Mouse (Mus musculus): ENCODE measurements around the gene Pou2af1.

Gene Pou2af1

DNA sequence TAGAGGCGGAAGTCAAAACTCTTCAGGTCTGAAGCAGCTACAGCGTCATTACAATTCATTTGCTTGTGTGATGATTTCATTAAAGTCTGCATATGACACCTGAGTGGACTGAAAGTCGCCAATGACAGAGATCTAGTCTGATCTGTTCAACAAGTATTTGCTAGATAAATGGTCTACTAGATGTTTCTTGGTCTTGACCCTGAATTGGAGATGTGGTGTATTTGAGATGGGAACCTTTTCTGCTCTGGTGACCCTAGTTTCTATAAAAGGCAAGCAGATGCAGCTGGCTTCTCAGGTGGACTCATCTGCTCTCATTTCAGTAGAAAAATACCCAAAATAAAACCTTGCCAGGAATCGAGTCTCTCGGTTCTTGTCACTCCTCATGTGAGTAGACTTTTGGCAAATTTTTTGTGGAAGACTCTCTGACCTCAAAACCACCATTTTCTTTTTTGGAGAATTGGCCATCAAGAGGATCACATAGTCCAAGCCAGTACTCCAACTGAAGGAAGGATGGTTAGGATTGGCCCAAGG is 12.2 kb downstream of the Pou2af1 start:
- peak; percentile 52 for DNase-seq (ENCODE audit: low read depth, low spot score)

GRCm38 (mm10) chr9:51230701-51231389 is 17.3 kb downstream of the Pou2af1 start:
- DNase-seq (ENCODE audit: low read depth, low spot score): no peak

DNA sequence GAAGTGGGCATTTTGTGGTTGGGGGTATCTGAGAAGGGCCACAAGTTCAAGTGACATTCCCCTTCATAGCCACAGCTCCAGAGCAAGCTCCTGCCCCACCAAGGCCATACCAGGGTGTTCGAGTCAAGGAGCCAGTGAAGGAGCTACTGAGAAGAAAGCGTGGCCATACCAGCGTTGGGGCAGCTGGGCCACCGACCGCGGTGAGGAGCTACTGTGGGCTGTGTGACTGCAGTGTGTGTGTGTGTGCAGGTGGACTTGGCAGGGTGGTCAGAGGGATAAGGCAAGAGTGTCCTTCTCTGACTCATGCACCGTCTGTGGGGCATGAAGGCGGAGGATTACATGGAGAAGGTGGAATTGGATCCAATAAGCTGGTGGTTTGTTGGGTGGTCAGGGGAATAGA is 18.7 kb downstream of the Pou2af1 start:
- no peak for DNase-seq (ENCODE audit: low read depth, low spot score)

DNA sequence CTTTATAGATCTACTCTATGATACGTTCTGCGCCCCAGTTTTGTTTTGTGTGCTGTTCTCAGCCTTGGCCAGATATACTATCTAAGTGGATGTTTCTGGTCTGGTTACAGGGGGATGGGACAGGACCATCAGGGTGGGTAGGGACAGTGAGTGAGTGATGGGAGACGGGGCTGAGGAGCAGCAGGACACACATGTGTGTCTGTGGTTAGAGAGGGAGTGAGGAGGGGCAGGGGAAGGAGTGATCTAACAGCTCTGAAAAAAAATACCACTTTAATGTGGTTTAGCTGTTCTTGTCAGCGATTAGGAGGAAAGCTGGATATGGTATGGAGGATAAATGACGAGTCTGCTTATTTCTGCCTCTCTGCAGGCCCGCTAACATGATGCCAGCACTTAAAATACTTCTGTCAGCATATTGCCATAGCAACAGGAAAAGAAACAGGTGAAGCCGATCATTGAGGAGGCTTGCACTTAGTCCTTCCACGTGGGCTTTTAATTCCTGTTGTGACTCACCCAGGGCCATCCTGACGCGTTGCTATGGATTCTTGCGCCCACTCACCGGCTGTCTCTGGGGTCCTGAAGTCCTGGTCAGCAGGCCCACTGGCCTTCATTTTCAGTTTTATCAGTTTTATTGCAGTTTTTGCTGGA is 25.4 kb downstream of the Pou2af1 start:
- no peak for DNase-seq (ENCODE audit: low read depth, low spot score)

GRCm38 (mm10) chr9:51256780-51257502 is 43.4 kb downstream of the Pou2af1 start:
- DNase-seq (ENCODE audit: low read depth, low spot score): no peak

- DNase-seq (ENCODE audit: low read depth, low spot score): no peak
These were observed 44.9 kb downstream of the Pou2af1 start for GRCm38 (mm10) chr9:51258426-51258825.

GRCm38 (mm10) chr9:51268852-51269251 is 55.3 kb downstream of the Pou2af1 start:
- no peak for DNase-seq (ENCODE audit: low read depth, low spot score)

GRCm38 (mm10) chr9:51271073-51271472 is 57.6 kb downstream of the Pou2af1 start:
- DNase-seq (ENCODE audit: low read depth, low spot score): no peak

GRCm38 (mm10) chr9:51272102-51272501 is 58.6 kb downstream of the Pou2af1 start:
- no peak for DNase-seq (ENCODE audit: low read depth, low spot score)

- DNase-seq (ENCODE audit: low read depth, low spot score): no peak
These were observed 60.2 kb downstream of the Pou2af1 start for GRCm38 (mm10) chr9:51273581-51274154.

DNA sequence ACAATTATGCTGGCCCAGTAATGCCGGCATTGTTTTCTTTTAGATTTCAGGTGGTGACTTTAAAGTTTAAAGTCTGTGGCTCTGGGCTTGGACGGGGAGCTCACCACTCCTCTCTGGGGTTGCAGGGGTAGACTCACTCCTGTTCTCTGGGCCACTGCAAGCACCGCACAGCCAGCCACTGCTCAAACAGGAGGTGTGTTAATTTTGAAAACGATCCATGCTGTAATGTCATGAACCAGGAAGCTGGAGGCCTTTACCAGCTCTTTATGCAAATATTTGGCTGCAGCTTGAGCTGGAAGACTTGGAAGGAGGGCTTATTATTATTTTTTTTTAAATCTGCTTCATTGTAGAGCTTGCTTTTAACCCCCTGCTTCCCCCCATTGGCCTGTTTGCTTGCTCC is 61.2 kb downstream of the Pou2af1 start:
- no peak for DNase-seq (ENCODE audit: low read depth, low spot score)

- DNase-seq (ENCODE audit: low read depth, low spot score): no peak
These were observed 64.5 kb downstream of the Pou2af1 start for GRCm38 (mm10) chr9:51277834-51278498.

DNA sequence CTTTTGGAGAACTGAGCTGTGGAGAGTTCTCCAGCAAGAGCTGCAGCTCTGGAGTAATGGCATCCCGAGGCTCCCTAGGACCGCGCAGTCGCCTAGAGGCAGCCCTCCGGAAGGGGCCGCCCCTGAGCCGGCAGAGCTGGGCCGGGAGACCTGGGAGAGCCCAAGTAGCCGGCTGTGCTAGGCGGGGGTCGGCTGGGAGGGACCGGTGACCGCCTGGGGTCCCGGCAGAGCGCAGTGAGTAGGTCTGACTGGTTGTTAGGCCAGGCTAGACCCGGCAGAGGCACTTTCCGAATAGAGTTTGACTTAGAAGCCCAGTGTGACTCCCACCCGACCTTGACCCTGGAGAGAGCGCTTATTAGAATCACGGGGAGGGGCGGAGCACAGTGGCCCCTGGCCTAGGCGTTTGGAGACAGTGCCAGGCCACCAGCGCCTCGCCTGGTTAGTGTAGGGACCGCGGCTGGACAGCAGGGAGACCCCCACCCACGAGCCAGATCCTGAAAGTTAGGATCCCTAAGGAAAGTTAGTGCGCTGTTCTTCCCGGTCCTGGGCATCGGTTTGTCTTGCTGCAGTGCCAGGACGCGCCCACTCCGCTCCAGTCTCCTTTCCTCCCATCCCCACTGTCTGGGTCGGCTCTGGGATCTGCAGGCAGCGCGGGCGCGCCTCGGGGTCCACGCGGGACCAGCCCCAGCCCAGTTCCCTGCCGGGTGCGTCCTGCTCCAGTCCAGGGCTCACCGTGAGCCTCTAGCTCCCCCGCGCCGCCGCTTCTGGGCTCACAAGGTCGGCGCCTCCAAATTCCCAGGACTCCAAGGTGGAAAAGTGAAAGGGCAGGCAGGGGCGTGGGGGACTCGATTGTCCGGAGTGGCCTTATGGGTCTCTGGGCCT is 65.2 kb downstream of the Pou2af1 start, which contains the start of gene Colca2:
Colca2 (minus strand) TSS at position 70 of the 882 bp plus-strand sequence.
- no peak for DNase-seq (ENCODE audit: low read depth, low spot score)

GRCm38 (mm10) chr9:51286079-51286478 is 72.6 kb downstream of the Pou2af1 start:
- no peak for DNase-seq (ENCODE audit: low read depth, low spot score)
